Mouse (Mus musculus): Measurements from ENCODE around the gene Mroh7. TPM values are rescaled to one million over a fixed set of nuclear protein-coding genes. Genes with fewer than 3 reads are reported as not detected.

Mroh7 gene
- polyA plus RNA-seq, 1 experiment from 2014 or later, result 1.5 TPM

- Histone ChIP-seq H3K4me1 (replicated peaks) (no peaks in the 10 kb centered on the region), H3K9me3 (no peaks in the 10 kb centered on the region), H3K4me3 (no peak overlapping the region), H3K9ac (no peak overlapping the region), H3K27ac (replicated peaks) (no peak overlapping the region), H3K4me2 (no peak overlapping the region), H3K27me3 (no peaks in the 10 kb centered on the region), H3K36me3 (no peaks in the 10 kb centered on the region)
- WGBS, result 58% methylated on average over 3 of the region's 3 CpGs
- no peak for ATAC-seq (ENCODE audit: low FRiP score, low read depth)
Observed at GRCm38 (mm10) chr4:106688636-106689296, 42.0 kb downstream of the Mroh7 start.

GRCm38 (mm10) chr4:106680955-106681354 is 49.8 kb downstream of the Mroh7 start:
- peaks cover 8% of the 10 kb centered on the region for H3K4me1 ChIP-seq (replicated peaks)
- H3K27ac ChIP-seq (replicated peaks), result no peak overlapping the region
- WGBS, result 49% methylated on average over 2 of the region's 2 CpGs
- no peaks in the 10 kb centered on the region for H3K27me3 ChIP-seq
- H3K4me3 ChIP-seq, result no peak overlapping the region
- H3K9ac ChIP-seq, result no peak overlapping the region
- peaks cover 7% of the 10 kb centered on the region; the same call in 1 of the 2 replicates for H3K36me3 ChIP-seq
- no peak for ATAC-seq (ENCODE audit: low FRiP score, low read depth)
- H3K9me3 ChIP-seq, result no peaks in the 10 kb centered on the region
- no peak overlapping the region for H3K4me2 ChIP-seq

DNA sequence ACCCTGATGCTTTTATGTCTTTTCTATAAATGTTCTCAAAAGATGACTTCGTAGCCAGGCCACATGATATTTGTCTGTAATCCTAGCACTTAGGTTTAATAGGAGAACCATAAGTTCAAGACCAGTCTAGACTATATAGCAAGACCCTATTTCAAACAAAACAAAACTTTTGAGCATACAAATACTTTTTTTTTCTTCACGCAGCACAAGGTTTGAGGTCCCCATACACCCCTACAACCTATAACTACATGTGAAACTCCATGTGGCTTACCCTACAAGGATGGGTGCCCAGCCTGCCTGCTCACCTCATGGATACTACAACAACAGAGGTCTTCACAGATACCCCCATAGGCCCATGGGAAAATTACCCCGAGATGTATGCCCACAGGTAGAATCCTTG is 51.6 kb downstream of the Mroh7 start:
- WGBS, result 49% methylated on average over 3 of the region's 3 CpGs
- peak; percentile 43 for ATAC-seq (ENCODE audit: low FRiP score, low read depth)
- peak overlapping the region; percentile 53 for H3K4me3 ChIP-seq
- no peak overlapping the region for H3K9ac ChIP-seq
- H3K9me3 ChIP-seq, result no peaks in the 10 kb centered on the region
- peak overlapping the region; percentile 67 for H3K4me2 ChIP-seq
- peaks cover 11% of the 10 kb centered on the region for H3K36me3 ChIP-seq
- H3K27me3 ChIP-seq, result no peaks in the 10 kb centered on the region
- H3K27ac ChIP-seq (replicated peaks), result no peak overlapping the region
- H3K4me1 ChIP-seq (replicated peaks), result peaks cover 8% of the 10 kb centered on the region

- ATAC-seq (ENCODE audit: low FRiP score, low read depth), result peak; percentile 94
- no peaks in the 10 kb centered on the region for H3K9me3 ChIP-seq
- peaks cover 13% of the 10 kb centered on the region for H3K36me3 ChIP-seq
- no peak within 1 kb of the TSS for H3K27ac ChIP-seq (replicated peaks)
- H3K4me1 ChIP-seq (replicated peaks), result peaks cover 8% of the 10 kb centered on the region
- peak within 1 kb of the TSS; percentile 67 for H3K4me2 ChIP-seq
- no peaks in the 10 kb centered on the region for H3K27me3 ChIP-seq
- peak within 1 kb of the TSS; percentile 55 for H3K9ac ChIP-seq
- H3K4me3 ChIP-seq, result peak within 1 kb of the TSS; percentile 53
- WGBS, result under 1% methylated on average over 43 of the region's 43 CpGs
Observed at GRCm38 (mm10) chr4:106678442-106679118, 52.1 kb downstream of the Mroh7 start, which contains the start of gene Ttc4. Gene Ttc4 (minus strand): TSS chr4:106678944.

DNA sequence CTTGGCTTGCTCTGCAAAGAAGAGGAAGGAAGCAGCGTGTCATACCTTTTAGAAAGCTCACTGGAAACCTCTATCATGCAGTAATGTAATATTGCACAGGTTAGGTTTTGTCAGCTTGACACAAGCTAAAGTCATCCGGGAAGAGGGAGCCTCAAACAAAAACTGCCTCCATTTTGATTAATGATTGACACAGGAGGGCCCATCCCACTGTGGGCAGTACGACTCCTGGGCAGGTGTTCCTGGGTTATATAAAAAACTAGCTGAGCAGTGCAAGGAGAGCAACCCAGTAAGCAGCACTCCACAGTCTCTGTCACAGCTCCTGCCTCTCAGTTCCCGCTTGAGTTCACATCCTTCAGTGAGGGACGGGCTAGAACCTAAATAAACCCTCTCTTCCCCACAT is 54.0 kb downstream of the Mroh7 start:
- no peak overlapping the region for H3K4me3 ChIP-seq
- 84% methylated on average over 5 of the region's 5 CpGs for WGBS
- H3K27ac ChIP-seq (replicated peaks), result no peak overlapping the region
- H3K9me3 ChIP-seq, result no peaks in the 10 kb centered on the region
- no peaks in the 10 kb centered on the region for H3K27me3 ChIP-seq
- peaks cover 8% of the 10 kb centered on the region for H3K4me1 ChIP-seq (replicated peaks)
- no peak overlapping the region for H3K9ac ChIP-seq
- peaks cover 31% of the 10 kb centered on the region for H3K36me3 ChIP-seq
- H3K4me2 ChIP-seq, result no peak overlapping the region
- no peak for ATAC-seq (ENCODE audit: low FRiP score, low read depth)

- H3K27me3 ChIP-seq, result no peaks in the 10 kb centered on the region
- H3K4me2 ChIP-seq, result no peak overlapping the region
- H3K4me3 ChIP-seq, result no peak overlapping the region
- no peak for ATAC-seq (ENCODE audit: low FRiP score, low read depth)
- no peak overlapping the region for H3K9ac ChIP-seq
- H3K36me3 ChIP-seq, result peaks cover 75% of the 10 kb centered on the region
- no peak overlapping the region for H3K27ac ChIP-seq (replicated peaks)
- H3K9me3 ChIP-seq, result no peaks in the 10 kb centered on the region
- H3K4me1 ChIP-seq (replicated peaks), result no peaks in the 10 kb centered on the region
- WGBS, result 91% methylated on average over 2 of the region's 2 CpGs
Observed at GRCm38 (mm10) chr4:106666546-106666945, 64.2 kb downstream of the Mroh7 start.

- H3K36me3 ChIP-seq, result peaks cover 73% of the 10 kb centered on the region
- ATAC-seq (ENCODE audit: low FRiP score, low read depth), result no peak
Observed at GRCm38 (mm10) chr4:106665673-106666072, 65.1 kb downstream of the Mroh7 start.

DNA sequence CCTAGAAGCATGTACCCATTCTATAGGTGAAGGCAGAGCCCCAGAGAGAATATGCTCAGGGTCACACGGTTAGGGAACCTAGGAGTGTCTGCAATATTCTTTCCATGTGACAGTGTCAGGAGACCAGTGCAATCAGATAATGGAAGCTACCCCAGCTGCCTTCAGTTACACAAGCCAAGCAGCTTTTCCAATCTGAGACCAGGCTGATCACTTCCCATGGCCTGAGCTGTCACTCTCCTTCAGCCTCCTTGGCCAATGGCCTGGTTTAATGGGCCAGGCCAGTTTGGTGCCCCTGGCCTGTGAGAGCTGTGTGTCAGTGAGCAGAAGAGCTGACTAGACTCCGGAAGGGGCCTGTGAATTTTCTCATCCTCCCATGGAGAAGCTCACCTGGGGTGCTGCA is 65.5 kb downstream of the Mroh7 start:
- Histone ChIP-seq H3K4me2 (no peak overlapping the region), H3K4me1 (replicated peaks) (no peaks in the 10 kb centered on the region), H3K36me3 (peaks cover 73% of the 10 kb centered on the region), H3K9me3 (no peaks in the 10 kb centered on the region), H3K27ac (replicated peaks) (no peak overlapping the region), H3K27me3 (no peaks in the 10 kb centered on the region), H3K4me3 (no peak overlapping the region), H3K9ac (no peak overlapping the region)
- 98% methylated on average over 2 of the region's 2 CpGs for WGBS
- ATAC-seq (ENCODE audit: low FRiP score, low read depth), result no peak

More at GRCm38 (mm10) chr4:106665673-106666072, 65.1 kb downstream of the Mroh7 start:
- Histone ChIP-seq H3K4me1 (replicated peaks) (no peaks in the 10 kb centered on the region), H3K4me2 (no peak overlapping the region), H3K9ac (no peak overlapping the region), H3K27ac (replicated peaks) (no peak overlapping the region), H3K9me3 (no peaks in the 10 kb centered on the region), H3K4me3 (no peak overlapping the region), H3K27me3 (no peaks in the 10 kb centered on the region)
- WGBS, result 94% methylated on average over 10 of the region's 10 CpGs

- no peaks in the 10 kb centered on the region for H3K9me3 ChIP-seq
- H3K4me1 ChIP-seq (replicated peaks), result no peaks in the 10 kb centered on the region
- H3K27me3 ChIP-seq, result no peaks in the 10 kb centered on the region
- no peak overlapping the region for H3K4me2 ChIP-seq
- no peak for ATAC-seq (ENCODE audit: low FRiP score, low read depth)
- H3K36me3 ChIP-seq, result peaks cover 72% of the 10 kb centered on the region
- no peak overlapping the region for H3K9ac ChIP-seq
- H3K4me3 ChIP-seq, result no peak overlapping the region
- no peak overlapping the region for H3K27ac ChIP-seq (replicated peaks)
- WGBS, result 94% methylated on average over 6 of the region's 6 CpGs
Observed at GRCm38 (mm10) chr4:106664697-106665096, 66.0 kb downstream of the Mroh7 start.

DNA sequence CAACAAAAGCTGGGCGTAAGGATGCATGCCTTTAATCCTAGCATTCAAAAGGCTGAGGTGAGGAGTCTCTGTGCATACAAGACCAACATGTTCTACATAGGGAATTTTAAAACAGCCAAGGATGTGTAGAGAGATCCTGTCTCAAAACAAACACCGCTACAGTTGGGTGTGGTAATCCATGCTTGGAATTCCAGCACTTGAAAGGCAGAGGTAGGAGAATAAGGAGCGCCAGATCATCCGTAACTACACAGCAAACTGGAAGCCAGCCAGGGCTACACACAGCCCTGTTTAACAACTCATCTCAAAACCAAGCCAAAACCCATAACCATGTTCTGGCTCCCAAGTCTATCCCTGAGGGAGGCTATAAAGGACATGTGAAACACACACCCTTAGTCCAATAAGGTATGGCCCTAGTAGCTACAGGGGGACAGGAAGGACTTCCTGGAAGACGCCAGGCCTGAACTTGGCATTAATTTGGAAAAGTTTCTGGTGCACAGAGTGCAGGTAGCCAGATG is 66.7 kb downstream of the Mroh7 start:
- Histone ChIP-seq H3K27me3 (no peaks in the 10 kb centered on the region), H3K36me3 (peaks cover 67% of the 10 kb centered on the region), H3K9ac (no peak overlapping the region), H3K27ac (replicated peaks) (no peak overlapping the region), H3K4me3 (no peak overlapping the region), H3K4me2 (no peak overlapping the region), H3K4me1 (replicated peaks) (no peaks in the 10 kb centered on the region), H3K9me3 (no peaks in the 10 kb centered on the region)
- no peak for ATAC-seq (ENCODE audit: low FRiP score, low read depth)
- 95% methylated on average over 5 of the region's 5 CpGs for WGBS

- 92% methylated on average over 10 of the region's 10 CpGs for WGBS
- H3K36me3 ChIP-seq, result peaks cover 11% of the 10 kb centered on the region
- no peak overlapping the region for H3K27ac ChIP-seq (replicated peaks)
- H3K27me3 ChIP-seq, result no peaks in the 10 kb centered on the region
- H3K9me3 ChIP-seq, result no peaks in the 10 kb centered on the region
- no peak overlapping the region for H3K9ac ChIP-seq
- ATAC-seq (ENCODE audit: low FRiP score, low read depth), result no peak
- no peak overlapping the region for H3K4me3 ChIP-seq
- H3K4me1 ChIP-seq (replicated peaks), result peaks cover 8% of the 10 kb centered on the region
- H3K4me2 ChIP-seq, result no peak overlapping the region
Observed at GRCm38 (mm10) chr4:106655681-106656080, 75.0 kb downstream of the Mroh7 start.

DNA sequence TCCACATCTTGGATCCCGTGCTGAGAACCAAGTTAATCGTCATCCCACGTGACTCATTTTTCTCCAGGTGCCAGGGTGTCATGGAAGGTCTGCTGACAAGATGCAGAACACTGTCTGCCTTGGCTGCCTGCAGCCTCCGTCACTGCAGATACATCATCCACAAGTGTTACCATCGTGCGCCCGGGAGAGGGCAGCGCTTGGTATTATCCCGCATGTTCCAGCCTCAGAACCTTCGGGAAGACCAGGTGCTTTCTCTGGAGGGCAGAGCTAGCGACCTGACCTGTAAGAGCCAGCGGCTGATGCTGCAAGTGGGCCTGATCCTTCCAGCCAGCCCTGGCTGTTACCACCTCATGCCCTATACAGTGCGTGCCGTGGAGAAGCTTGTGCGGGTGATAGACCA is 77.7 kb downstream of the Mroh7 start:
- Histone ChIP-seq H3K4me2 (no peak overlapping the region), H3K27me3 (peaks cover 7% of the 10 kb centered on the region; the same call in 1 of the 2 replicates), H3K9me3 (no peaks in the 10 kb centered on the region), H3K4me1 (replicated peaks) (peaks cover 8% of the 10 kb centered on the region), H3K4me3 (no peak overlapping the region), H3K9ac (no peak overlapping the region), H3K27ac (replicated peaks) (no peak overlapping the region), H3K36me3 (peaks cover 2% of the 10 kb centered on the region; the same call in 1 of the 2 replicates)
- ATAC-seq (ENCODE audit: low FRiP score, low read depth), result no peak
- 96% methylated on average over 15 of the region's 15 CpGs for WGBS

Measured in hindbrain, embryonic 15.5 days (tissue).